Mouse (Mus musculus) forebrain, embryonic 12.5 days (tissue): ENCODE measurements around the gene Rgs7bp. TPM values are rescaled to one million over a fixed set of nuclear protein-coding genes. Genes with fewer than 3 reads are reported as not detected.
"Not testable (repeated sequence)": the region's sequence is repeated elsewhere in the genome, so short reads cannot be mapped to it uniquely, and the experiment has no call there.

ENCODE experiments used
- ATAC-seq: fragments of 200-750 bp; cut with Nextera tagmentation; 2 replicates; pipeline ENCODE4 v1.8.0; 2017; ENCODE audit warnings: moderate TSS enrichment; ENCODE audit not compliant: low FRiP score
- H3K27ac ChIP-seq: fragments of 300-500 bp; sonication (generic); 2 replicates; pipeline ENCODE4 v1.5.1; 2016; ENCODE audit warnings: mild to moderate bottlenecking
- H3K27me3 ChIP-seq: fragments of 300-500 bp; sonication (generic); 2 replicates; pipeline ENCODE4 v1.6.1; 2016; ENCODE audit warnings: mild to moderate bottlenecking
- H3K36me3 ChIP-seq: fragments of 300-500 bp; sonication (generic); replicated peaks from 2 replicates; pipeline ENCODE4 v1.6.1; 2016; ENCODE audit warnings: mild to moderate bottlenecking
- H3K4me1 ChIP-seq: fragments of 300-500 bp; sonication (generic); 2 replicates; pipeline ENCODE4 v1.6.1; 2016
- H3K4me2 ChIP-seq: fragments of 300-500 bp; sonication (generic); 2 replicates; pipeline ENCODE4 v1.6.1; 2016; ENCODE audit warnings: mild to moderate bottlenecking, moderate library complexity
- H3K4me3 ChIP-seq: fragments of 300-500 bp; sonication (generic); replicated peaks from 2 replicates; pipeline ENCODE4 v1.5.1; 2016; ENCODE audit warnings: mild to moderate bottlenecking
- H3K9ac ChIP-seq: fragments of 300-500 bp; sonication (generic); 2 replicates; pipeline ENCODE4 v1.6.1; 2016; ENCODE audit warnings: mild to moderate bottlenecking
- H3K9me3 ChIP-seq: fragments of 300-500 bp; sonication (generic); 2 replicates; pipeline ENCODE4 v1.6.1; 2016
- WGBS: fragments of 180-500 bp; shearing (Covaris S2); methylation state at CpG from one replicate; pipeline ENCODE4 v1.1.7; 2016; 5-methylcytosine and 5-hydroxymethylcytosine counted together
- polyA plus RNA-seq: library from polyadenylated mRNA; unstranded; fragments of >200 nt; fragmentation: Nextera tagmentation; extraction: Ambion mirVana; gene quantifications from 2 replicates; pipeline ENCODE4 v1.2.1, GENCODE M21; 2016

Gene Rgs7bp
- polyA plus RNA-seq, 1 experiment from 2014 or later = 1.7 TPM

DNA sequence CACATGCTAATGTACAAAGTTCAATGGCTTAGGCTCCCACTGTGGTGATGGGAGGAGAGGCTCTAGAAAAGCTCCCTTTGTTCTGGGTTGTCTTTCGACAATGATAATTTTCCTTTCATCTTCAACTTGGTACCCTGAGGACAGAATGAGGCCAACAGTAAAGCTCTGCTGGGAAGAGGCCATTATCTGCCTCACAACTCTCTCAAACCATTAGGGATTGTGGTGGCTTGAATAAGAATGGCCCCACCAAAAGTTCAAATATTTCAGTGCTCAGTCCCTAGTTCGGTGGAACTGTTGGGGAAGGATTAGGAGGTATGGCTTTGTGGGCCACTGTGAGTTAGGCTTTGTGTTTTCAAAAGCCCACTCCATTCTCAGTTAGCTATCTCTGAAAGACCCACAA, 138.6 kb downstream of the Rgs7bp start:
- Histone ChIP-seq H3K4me2 (no peak overlapping the region), H3K27ac (no peak overlapping the region), H3K9me3 (no peaks in the 10 kb centered on the region), H3K4me3 (no peak overlapping the region), H3K27me3 (no peaks in the 10 kb centered on the region), H3K9ac (no peak overlapping the region), H3K4me1 (peaks cover 11% of the 10 kb centered on the region), H3K36me3 (no peaks in the 10 kb centered on the region)
- ATAC-seq = no peak
- WGBS = 91% methylated on average over 2 of the region's 2 CpGs

DNA sequence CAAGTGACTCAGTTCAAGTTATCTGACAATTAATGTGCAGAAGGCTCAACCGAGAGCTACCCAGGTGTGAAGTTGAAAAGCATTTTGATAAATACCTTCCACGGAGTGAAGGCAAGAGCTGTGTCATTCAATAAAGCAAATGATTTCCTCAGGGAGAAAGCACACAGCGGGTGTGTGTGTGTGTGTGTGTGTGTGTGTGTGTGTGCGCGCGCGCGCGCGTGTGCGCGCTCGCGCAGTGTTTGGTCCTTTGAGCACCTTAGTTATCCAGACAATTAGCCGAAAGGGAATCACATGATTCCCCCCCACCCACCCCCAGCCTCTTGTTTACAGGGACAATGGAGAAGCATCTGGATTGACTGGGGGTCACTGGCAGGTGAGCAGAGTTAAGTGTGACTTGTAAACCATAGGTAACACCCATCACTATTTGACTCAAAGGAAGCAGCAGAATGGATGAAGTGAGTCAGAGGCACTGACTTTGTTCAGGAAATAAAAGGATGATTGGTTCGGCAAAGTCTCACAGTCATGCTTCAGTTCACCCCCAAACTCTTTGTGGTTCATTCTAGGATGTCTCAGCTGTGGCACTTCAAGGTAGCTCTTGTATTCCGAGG, 140.3 kb downstream of the Rgs7bp start:
- no peaks in the 10 kb centered on the region for H3K27me3 ChIP-seq
- H3K9me3 ChIP-seq = no peaks in the 10 kb centered on the region
- no peak overlapping the region for H3K27ac ChIP-seq
- H3K9ac ChIP-seq = no peak overlapping the region
- no peak overlapping the region for H3K4me3 ChIP-seq
- ATAC-seq = peak; percentile 23; the same call in 1 of the 2 replicates
- H3K4me1 ChIP-seq = peaks cover 11% of the 10 kb centered on the region
- 80% methylated on average over 17 of the region's 17 CpGs for WGBS
- no peak overlapping the region for H3K4me2 ChIP-seq
- H3K36me3 ChIP-seq = no peaks in the 10 kb centered on the region

DNA sequence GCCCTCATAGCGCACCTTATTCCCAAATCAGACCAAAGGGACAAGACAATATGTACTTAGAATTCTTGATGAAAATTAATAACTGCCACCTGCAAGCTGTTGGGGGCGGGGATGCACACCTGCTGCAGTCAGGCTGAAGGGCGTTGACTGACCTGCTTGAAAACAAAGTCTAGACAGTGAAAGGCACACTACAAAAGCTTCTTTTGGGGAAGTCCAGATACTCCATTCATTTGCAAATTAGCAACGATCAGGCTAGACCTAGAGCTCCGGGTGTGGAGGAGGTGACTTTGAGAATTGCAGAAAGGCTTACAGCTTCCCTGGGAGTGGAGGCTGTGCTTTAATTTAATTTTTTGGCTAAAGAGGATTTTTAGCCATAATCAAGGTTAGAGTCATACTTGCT, 143.1 kb downstream of the Rgs7bp start:
- not testable (repeated sequence) for H3K9me3 ChIP-seq, H3K4me3 ChIP-seq, H3K9ac ChIP-seq, H3K27me3 ChIP-seq, H3K4me2 ChIP-seq, ATAC-seq, H3K27ac ChIP-seq, H3K36me3 ChIP-seq
- H3K4me1 ChIP-seq = peaks cover 19% of the 10 kb centered on the region
- WGBS = 36% methylated on average over 5 of the region's 5 CpGs

DNA sequence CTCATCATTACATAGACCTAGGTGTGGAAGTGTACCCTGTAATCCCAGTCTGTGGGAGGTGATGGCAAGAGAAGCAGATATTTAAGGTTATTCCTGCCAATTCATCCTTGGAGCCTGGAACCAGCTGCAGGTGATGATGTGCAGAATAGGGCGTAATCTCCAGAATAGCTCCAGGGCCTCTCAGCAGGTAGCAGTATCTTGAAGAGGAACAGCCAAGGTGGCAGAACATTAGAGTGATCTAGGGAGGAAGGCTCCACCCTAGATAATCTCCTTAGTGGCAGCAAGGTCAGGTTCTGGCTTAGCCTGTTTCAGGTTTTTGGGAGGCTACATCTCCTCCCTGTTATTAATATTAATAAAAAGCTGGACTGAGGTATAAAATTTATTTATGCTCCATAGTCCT, 143.7 kb downstream of the Rgs7bp start:
- not testable (repeated sequence) for H3K27me3 ChIP-seq, H3K9ac ChIP-seq, H3K27ac ChIP-seq, ATAC-seq, H3K4me2 ChIP-seq, H3K9me3 ChIP-seq, H3K36me3 ChIP-seq, H3K4me3 ChIP-seq
- peaks cover 19% of the 10 kb centered on the region for H3K4me1 ChIP-seq
- WGBS = 91% methylated on average over 1 of the region's 1 CpGs

DNA sequence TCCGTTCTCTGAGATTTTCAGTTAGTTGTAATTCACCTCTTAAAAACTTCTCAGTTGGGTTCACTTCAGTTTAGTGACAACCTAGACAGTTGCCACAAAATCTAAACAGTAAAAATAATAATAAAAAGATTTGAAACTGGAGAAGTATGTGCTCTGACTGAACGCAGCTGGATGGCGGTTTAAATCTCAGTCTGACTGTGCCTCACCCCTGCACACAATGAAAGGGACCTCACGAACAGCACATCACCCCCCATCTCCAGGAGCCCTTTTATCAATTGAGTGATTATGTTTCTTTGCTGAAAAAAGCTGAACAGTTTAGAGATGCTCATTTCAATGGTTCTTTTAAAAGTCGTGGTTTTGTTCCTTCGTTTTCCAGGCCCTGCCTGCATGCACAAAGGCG, 146.0 kb downstream of the Rgs7bp start:
- no peak overlapping the region for H3K4me3 ChIP-seq
- ATAC-seq = no peak
- H3K36me3 ChIP-seq = no peaks in the 10 kb centered on the region
- H3K4me1 ChIP-seq = peaks cover 8% of the 10 kb centered on the region
- no peaks in the 10 kb centered on the region for H3K27me3 ChIP-seq
- H3K9ac ChIP-seq = no peak overlapping the region
- no peak overlapping the region for H3K4me2 ChIP-seq
- no peak overlapping the region for H3K27ac ChIP-seq
- H3K9me3 ChIP-seq = no peaks in the 10 kb centered on the region
- 30% methylated on average over 7 of the region's 7 CpGs for WGBS

Other genes starting within 250 kb of the Rgs7bp start
- 31.7 and 35.3 TPM in 2 replicates for gene Cwc27, start 237.8 kb downstream of the Rgs7bp start, polyA plus RNA-seq
- not detected in 2 replicates for gene Shisal2b, start 191.0 kb downstream of the Rgs7bp start, polyA plus RNA-seq
- gene 4933425L06Rik, start 27.2 kb upstream of the Rgs7bp start, polyA plus RNA-seq = not detected in 2 replicates
- gene Rnf180, start 239.9 kb upstream of the Rgs7bp start, polyA plus RNA-seq = 17.9 and 19.0 TPM in 2 replicates